Mouse (Mus musculus) embryonic facial prominence, embryonic 11.5 days (tissue): Measurements from ENCODE around the gene Samt3. TPM values are rescaled to one million over a fixed set of nuclear protein-coding genes. Genes with fewer than 3 reads are reported as not detected.

Experiments
- ATAC-seq: fragments of 200-750 bp; cut with Nextera tagmentation; replicated peaks from 2 replicates; pipeline ENCODE4 v1.8.0; 2017; ENCODE audit warnings: low read depth; ENCODE audit not compliant: insufficient number of reproducible peaks, low FRiP score, low TSS enrichment
- DNase-seq: peaks from one replicate; pipeline ENCODE4 v3.0.0-alpha.2; 2015; ENCODE audit warnings: low spot score
- H3K27ac ChIP-seq: fragments of 300-500 bp; sonication (generic); replicated peaks from 2 replicates; pipeline ENCODE4 v1.5.1; 2014; ENCODE audit warnings: mild to moderate bottlenecking, low read depth, low read length, control low read depth
- H3K27me3 ChIP-seq: fragments of 300-500 bp; sonication (generic); 2 replicates; pipeline ENCODE4 v1.6.1; 2014; ENCODE audit warnings: mild to moderate bottlenecking, low read length, moderate library complexity, mixed read lengths; ENCODE audit not compliant: control insufficient read depth, insufficient read depth
- H3K36me3 ChIP-seq: fragments of 300-500 bp; sonication (generic); replicated peaks from 2 replicates; pipeline ENCODE4 v1.6.1; 2014; ENCODE audit warnings: low read depth, mild to moderate bottlenecking, low read length, moderate library complexity, mixed read lengths; ENCODE audit not compliant: control insufficient read depth, insufficient read depth
- H3K4me1 ChIP-seq: fragments of 300-500 bp; sonication (generic); 2 replicates; pipeline ENCODE4 v1.6.1; 2014; ENCODE audit warnings: low read length, mixed read lengths; ENCODE audit not compliant: control insufficient read depth, insufficient read depth
- H3K4me2 ChIP-seq: fragments of 300-500 bp; sonication (generic); 2 replicates; pipeline ENCODE4 v1.6.1; 2014; ENCODE audit warnings: low read depth, mild to moderate bottlenecking, control low read depth, low read length, moderate library complexity
- H3K4me3 ChIP-seq: fragments of 300-500 bp; sonication (generic); 2 replicates; pipeline ENCODE4 v1.5.1; 2014; ENCODE audit warnings: low read depth, low read length, control low read depth
- H3K9ac ChIP-seq: fragments of 300-500 bp; sonication (generic); replicated peaks from 2 replicates; pipeline ENCODE4 v1.6.1; 2014; ENCODE audit warnings: mild to moderate bottlenecking, control low read depth, low read length
- H3K9me3 ChIP-seq: fragments of 300-500 bp; sonication (generic); replicated peaks from 2 replicates; pipeline ENCODE4 v1.6.1; 2016; ENCODE audit warnings: mild to moderate bottlenecking, low read length, inconsistent platforms, mixed read lengths; ENCODE audit not compliant: control insufficient read depth
- WGBS: fragments of 180-500 bp; shearing (Covaris S2); extraction: QIAGEN DNeasy Blood & Tissue Kit; methylation state at CpG from one replicate; pipeline ENCODE4 v1.1.7; 2014; 5-methylcytosine and 5-hydroxymethylcytosine counted together
- polyA plus RNA-seq: library from polyadenylated mRNA; unstranded; fragments of >200 nt; fragmentation: Nextera tagmentation; extraction: Ambion mirVana; gene quantifications from 2 replicates; pipeline ENCODE4 v1.2.1, GENCODE M21; 2014

The Samt3 gene
- polyA plus RNA-seq: not detected in 2 replicates

GRCm38 (mm10) chrX:86043899-86044298 is at the start of gene Samt3:
Gene Samt3 (plus strand): TSS chrX:86044199.
- no peaks in the 10 kb centered on the region for H3K36me3 ChIP-seq
- H3K27me3 ChIP-seq: no peaks in the 10 kb centered on the region
- ATAC-seq: no peak
- H3K4me1 ChIP-seq: no peaks in the 10 kb centered on the region
- no peak within 1 kb of the TSS for H3K9ac ChIP-seq
- H3K4me2 ChIP-seq: no peak within 1 kb of the TSS
- H3K27ac ChIP-seq: no peak within 1 kb of the TSS
- DNase-seq: no peak
- no peak within 1 kb of the TSS for H3K4me3 ChIP-seq
- no peaks in the 10 kb centered on the region for H3K9me3 ChIP-seq

GRCm38 (mm10) chrX:86016591-86016990 is 27.4 kb upstream of the Samt3 start:
- no peak overlapping the region for H3K9ac ChIP-seq
- DNase-seq (no peak), ATAC-seq (no peak)
- H3K4me1 ChIP-seq: no peaks in the 10 kb centered on the region
- H3K4me3 ChIP-seq: no peak overlapping the region
- no peak overlapping the region for H3K27ac ChIP-seq
- no peaks in the 10 kb centered on the region for H3K9me3 ChIP-seq
- no peaks in the 10 kb centered on the region for H3K36me3 ChIP-seq
- WGBS: 47% methylated on average over 1 of the region's 1 CpGs
- no peak overlapping the region for H3K4me2 ChIP-seq
- no peaks in the 10 kb centered on the region for H3K27me3 ChIP-seq

GRCm38 (mm10) chrX:86088672-86089071 is 44.7 kb downstream of the Samt3 start:
- ATAC-seq (no peak), DNase-seq (no peak)
- Histone ChIP-seq H3K9ac (no peak overlapping the region), H3K4me3 (no peak overlapping the region), H3K4me2 (no peak overlapping the region), H3K27ac (no peak overlapping the region), H3K36me3 (no peaks in the 10 kb centered on the region), H3K4me1 (no peaks in the 10 kb centered on the region), H3K9me3 (no peaks in the 10 kb centered on the region), H3K27me3 (no peaks in the 10 kb centered on the region)
- 86% methylated on average over 1 of the region's 1 CpGs for WGBS

Other genes with a start within 250 kb of the Samt3 start
- gene 5430427O19Rik, start 173.8 kb upstream of the Samt3 start, polyA plus RNA-seq: 0.13 and 0.15 TPM in 2 replicates
- 0.49 and 0.84 TPM in 2 replicates for gene Nr0b1, start 147.6 kb downstream of the Samt3 start, polyA plus RNA-seq